Mouse (Mus musculus) megakaryocyte-erythroid progenitor cell, adult 5-6 weeks (primary cell): Measurements from ENCODE around the gene Phf23. TPM values are rescaled to one million over a fixed set of nuclear protein-coding genes. Genes with fewer than 3 reads are reported as not detected.

ENCODE experiments used
- ATAC-seq: replicated peaks from 2 replicates; pipeline ENCODE4 v1.8.0; 2016; ENCODE audit warnings: mild to moderate bottlenecking, inconsistent platforms; ENCODE audit not compliant: severe bottlenecking, poor library complexity, low FRiP score, low TSS enrichment
- total RNA-seq, 2 experiments: library from RNA; stranded (forward) in 1 of 2; stranded (reverse) in 1 of 2; fragments of 200-1000, 215-1000 nt in 1 of 2; fragments of >200 nt in 1 of 2; fragmentation: Nextera tagmentation in 1 of 2; gene quantifications; 2 replicates each; pipeline ENCODE4 v1.2.3; 2014 to 2017

Phf23 gene
- total RNA-seq, 2 experiments from 2014 or later = 46.2 to 53.9 TPM

DNA sequence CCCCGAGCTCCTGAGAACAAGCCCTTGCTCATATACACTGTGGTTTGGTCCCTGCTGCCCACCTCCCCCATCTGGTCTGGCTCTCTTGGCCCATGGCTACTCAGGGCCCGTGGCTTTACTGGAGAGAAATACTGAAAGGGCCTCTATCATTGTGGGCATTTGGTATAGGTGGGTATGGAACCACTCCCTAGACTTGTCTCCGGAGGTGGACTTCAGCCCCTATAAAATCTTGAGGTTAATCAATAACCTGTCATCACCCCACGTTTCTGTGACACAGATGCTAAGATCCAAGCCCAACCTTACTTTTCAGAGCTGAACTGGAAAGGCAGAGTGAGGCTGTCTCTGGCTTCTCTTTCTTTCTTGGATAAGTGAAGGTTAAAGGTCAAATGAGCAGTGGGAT lies 26.8 kb upstream of the Phf23 start:
- no peak for ATAC-seq

DNA sequence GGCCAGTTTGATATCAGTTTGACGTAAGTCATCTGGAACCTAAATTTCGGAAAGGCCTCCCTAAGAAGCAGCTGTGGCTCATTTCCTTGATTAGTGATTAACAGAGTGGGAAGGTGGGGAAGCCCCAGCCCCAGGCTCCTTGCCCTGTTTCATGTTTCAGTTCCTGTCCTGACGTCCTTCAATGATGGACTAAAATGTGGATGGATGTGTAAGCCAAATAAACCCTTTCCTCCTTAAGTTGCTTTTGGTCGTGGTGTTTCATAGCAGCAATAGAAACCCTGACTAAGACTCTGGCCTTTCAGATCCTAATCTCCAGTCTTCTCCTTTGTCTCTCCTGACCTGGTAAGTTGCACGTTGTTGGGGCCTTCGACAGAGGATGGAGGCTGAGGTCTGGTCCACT lies 25.4 kb upstream of the Phf23 start:
- ATAC-seq = no peak

DNA sequence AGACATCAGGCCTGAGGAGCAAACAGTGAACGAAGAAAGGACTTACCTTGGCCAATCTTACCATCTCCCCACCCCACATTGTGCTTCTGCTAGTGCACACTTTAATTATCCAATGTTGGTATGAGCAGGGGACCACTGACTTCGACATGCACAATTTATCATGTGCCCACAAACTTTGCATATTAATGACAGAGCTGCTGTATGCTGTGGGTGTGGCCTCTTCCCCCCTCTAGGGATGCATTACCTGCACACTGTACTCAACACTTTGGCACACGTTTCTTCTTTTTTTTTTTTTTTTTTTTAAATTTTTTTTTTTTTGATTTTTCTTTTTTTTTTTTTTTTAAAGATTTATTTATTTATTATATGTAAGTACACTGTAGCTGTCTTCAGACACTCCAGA lies 24.8 kb upstream of the Phf23 start:
- no peak for ATAC-seq

GRCm38 (mm10) chr11:69974907-69975306 lies 20.7 kb upstream of the Phf23 start:
- no peak for ATAC-seq

DNA sequence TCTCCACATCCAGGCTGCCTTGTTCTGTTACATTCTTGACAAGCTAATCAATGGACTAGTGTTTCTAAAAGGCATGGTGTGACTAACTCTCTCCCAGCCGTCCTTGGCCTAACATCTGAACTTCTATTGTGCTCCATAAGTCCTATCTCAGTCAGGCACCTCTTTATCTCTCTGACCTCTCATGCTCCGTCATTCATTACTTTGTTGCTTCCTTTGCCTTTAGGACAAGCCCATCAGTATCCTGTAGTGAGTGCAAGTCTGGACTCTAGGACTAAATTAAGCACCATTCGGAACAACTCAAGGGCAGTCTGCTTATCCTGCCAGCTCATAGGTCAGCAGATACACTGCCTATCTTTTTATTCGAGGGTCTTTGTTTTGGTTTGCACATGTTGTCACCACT lies 19.3 kb upstream of the Phf23 start:
- ATAC-seq = no peak

GRCm38 (mm10) chr11:69979827-69980195 lies 15.8 kb upstream of the Phf23 start:
- ATAC-seq = peak; percentile 33

DNA sequence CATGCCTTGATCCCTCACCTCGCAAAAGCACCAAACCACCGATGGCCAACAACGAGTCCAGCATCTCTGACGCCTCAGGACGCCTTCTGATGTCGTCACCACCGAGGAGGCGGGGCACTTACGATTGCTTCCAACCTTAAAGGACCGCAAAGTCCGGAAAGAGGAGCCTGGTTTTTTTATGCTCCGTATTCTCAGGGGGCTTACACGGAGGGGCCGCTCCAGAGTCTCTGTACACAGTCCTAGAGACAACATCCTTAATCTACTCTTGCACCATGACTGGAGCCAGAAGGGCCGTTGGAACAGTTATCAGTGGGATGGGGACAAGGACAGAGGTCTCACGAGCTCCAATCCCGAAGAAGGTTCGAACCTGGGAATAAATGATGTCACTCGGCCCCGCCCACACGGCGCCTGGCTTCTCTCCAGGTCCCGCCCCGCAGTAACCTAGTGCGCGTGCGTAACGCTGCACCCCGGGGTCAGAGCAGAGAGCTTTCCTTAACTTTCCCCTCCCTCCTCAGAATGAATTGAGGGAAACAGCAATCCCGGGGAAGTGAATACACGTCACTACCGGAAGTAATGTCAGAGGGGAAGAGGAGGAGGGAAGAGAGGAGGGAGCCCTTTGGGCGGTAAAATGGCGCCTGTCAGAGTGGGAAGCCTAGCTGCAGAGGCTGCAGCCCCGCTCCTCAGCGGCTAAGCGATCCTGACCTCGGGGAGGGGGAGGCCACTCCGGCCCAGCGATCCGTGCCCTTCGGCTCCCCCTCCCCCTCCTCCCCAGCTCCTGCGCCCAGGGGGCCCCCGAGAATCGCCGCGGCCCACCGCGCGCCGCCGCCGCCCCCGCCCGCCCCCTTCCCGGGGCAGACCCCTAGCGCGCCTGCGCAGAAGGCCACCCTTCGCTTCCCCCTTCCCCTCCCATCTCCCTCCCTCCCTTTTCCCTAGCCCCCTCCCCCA lies 15.1 kb upstream of the Phf23 start:
- peak; percentile 89 for ATAC-seq

GRCm38 (mm10) chr11:69981141-69981762 lies 14.3 kb upstream of the Phf23 start, which contains the start of gene Ctdnep1:
TSS of gene Ctdnep1 (plus strand) at chr11:69981156.
- no peak for ATAC-seq

DNA sequence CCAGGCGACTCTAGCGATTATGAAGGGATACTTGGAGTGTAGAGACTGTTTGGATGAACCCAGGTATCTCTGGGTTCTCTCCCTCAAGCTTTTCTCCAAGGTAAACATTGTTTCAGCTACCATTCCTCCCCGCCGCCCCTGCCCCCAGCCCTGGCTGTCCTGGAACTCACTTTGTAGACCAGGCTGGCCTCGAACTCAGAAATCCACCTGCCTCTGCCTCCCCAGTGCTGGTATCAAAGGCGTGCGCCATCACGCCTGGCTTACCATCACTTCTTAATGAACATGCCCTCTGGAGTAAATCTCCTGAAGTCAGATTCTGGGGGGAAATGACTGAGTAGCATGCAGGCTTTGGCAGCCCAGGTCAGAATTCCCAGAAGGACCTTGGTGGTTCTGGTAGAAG lies 13.4 kb upstream of the Phf23 start, which contains the start of gene Elp5:
Gene Elp5, minus strand, starts transcription at position 293 of the 400 bp plus-strand sequence.
- no peak for ATAC-seq

GRCm38 (mm10) chr11:69982877-69983276 lies 12.7 kb upstream of the Phf23 start:
- ATAC-seq = 0 out of 2 replicates have a peak, but pooled peaks have one; percentile 27

- no peak for ATAC-seq
Observed at GRCm38 (mm10) chr11:69983377-69983776, 12.2 kb upstream of the Phf23 start.

DNA sequence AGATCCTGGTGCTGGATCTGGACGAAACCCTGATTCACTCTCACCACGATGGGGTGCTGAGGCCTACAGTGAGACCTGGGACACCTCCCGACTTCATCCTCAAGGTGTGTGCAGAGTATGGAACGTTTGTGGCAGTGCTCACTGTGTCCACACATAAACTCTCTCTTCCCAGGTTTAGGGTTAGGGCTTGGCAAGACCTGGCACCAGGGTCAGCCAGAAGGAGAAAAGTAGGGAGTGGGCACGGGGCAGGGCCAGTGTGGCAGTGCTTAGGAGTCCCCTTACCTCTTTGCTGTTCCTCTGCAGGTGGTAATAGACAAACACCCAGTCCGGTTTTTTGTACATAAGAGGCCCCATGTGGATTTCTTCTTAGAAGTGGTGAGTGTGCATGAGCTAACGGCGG lies 11.1 kb upstream of the Phf23 start:
- no peak for ATAC-seq

GRCm38 (mm10) chr11:69989949-69990348 lies 5.6 kb upstream of the Phf23 start:
- ATAC-seq = no peak

GRCm38 (mm10) chr11:69990850-69991691 lies 4.5 kb upstream of the Phf23 start, which contains the start of gene Gabarap:
TSS of gene Gabarap (plus strand) at chr11:69991143.
- ATAC-seq = peak; percentile 68

DNA sequence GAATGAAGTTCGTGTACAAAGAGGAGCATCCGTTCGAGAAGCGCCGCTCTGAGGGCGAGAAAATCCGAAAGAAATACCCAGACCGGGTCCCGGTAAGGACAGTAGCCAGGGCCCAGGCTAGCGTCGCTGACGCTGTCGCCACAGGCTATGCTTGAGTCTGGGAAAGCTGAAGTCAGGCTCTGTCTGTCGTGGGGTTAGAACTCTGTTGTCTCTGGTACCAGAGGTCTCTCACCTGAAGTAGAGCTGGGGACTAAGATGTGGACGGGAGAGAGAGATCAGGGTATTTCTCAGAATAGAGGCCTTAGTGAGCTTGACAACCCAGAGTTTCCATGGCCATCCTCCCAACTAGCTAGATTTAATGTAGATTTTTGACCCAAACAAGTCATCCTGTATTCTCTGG lies 3.9 kb upstream of the Phf23 start:
- ATAC-seq = no peak

DNA sequence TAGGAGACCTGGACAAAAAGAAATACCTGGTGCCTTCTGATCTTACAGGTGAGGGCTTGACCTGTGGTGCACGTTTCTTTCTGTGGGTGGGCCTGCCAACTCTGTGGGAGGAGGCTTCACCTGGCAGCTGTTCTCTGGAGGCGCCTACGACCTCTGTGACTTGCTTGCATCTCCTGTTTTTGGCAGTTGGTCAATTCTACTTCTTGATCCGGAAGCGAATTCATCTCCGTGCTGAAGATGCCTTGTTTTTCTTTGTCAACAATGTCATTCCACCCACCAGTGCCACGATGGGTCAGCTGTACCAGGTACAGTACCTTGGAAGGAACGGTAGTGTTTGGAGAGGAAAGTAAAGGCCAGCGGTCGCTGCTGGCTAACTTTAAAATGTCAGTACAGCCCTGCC lies 3.2 kb upstream of the Phf23 start:
- no peak for ATAC-seq

GRCm38 (mm10) chr11:69992932-69993331 lies 2.6 kb upstream of the Phf23 start:
- ATAC-seq = no peak

- no peak for ATAC-seq
Observed at GRCm38 (mm10) chr11:69994401-69995090, 1.0 kb upstream of the Phf23 start.
